Mouse (Mus musculus) limb, embryonic 11.5 days (tissue): ENCODE data around the gene Pla2g4c. TPM values are rescaled to one million over a fixed set of nuclear protein-coding genes. Genes with fewer than 3 reads are reported as not detected.

Source experiments
- polyA plus RNA-seq: library from polyadenylated mRNA; unstranded; fragments of >200 nt; fragmentation: Nextera tagmentation; extraction: Ambion mirVana; gene quantifications from 2 replicates; pipeline ENCODE4 v1.2.1, GENCODE M21; 2014

Gene Pla2g4c
- polyA plus RNA-seq, 1 experiment from 2014 or later = 1.9 TPM

Other genes with a start within 250 kb of the Pla2g4c start
- gene Vmn1r85, start 229.5 kb upstream of the Pla2g4c start, polyA plus RNA-seq = not detected in 2 replicates
- not detected in 2 replicates for gene Vmn1r86, start 204.7 kb upstream of the Pla2g4c start, polyA plus RNA-seq
- gene Vmn1r87, start 184.5 kb upstream of the Pla2g4c start, polyA plus RNA-seq = not detected in 2 replicates
- not detected in 2 replicates for gene Vmn1r88, start 165.1 kb upstream of the Pla2g4c start, polyA plus RNA-seq
- gene Vmn1r89, start 111.6 kb upstream of the Pla2g4c start, polyA plus RNA-seq = not detected in 2 replicates
- 173 and 185 TPM in 2 replicates for gene Lig1, start 47.4 kb upstream of the Pla2g4c start, polyA plus RNA-seq
- gene Zswim9, start 45.9 kb upstream of the Pla2g4c start, polyA plus RNA-seq = 5.1 and 5.8 TPM in 2 replicates
- not detected in 2 replicates for gene Cabp5, start 73.5 kb downstream of the Pla2g4c start, polyA plus RNA-seq
- not detected in 2 replicates for gene Bsph1, start 126.2 kb downstream of the Pla2g4c start, polyA plus RNA-seq
- not detected in 2 replicates for gene Bsph2, start 246.4 kb downstream of the Pla2g4c start, polyA plus RNA-seq